Mouse (Mus musculus) CH12.LX (cell line): ENCODE measurements around the gene E330017A01Rik. TPM values are rescaled to one million over a fixed set of nuclear protein-coding genes. Genes with fewer than 3 reads are reported as not detected.

Experiments
- DNase-seq: peaks from one replicate; pipeline ENCODE4 v3.0.0-alpha.2; 2013; ENCODE audit errors: extremely low read depth
- H3K27ac ChIP-seq: 2 replicates; pipeline ENCODE4 v1.5.1; 2012; ENCODE audit warnings: low read depth, mild to moderate bottlenecking, control low read depth, moderate library complexity; ENCODE audit not compliant: insufficient read depth
- H3K27me3 ChIP-seq: replicated peaks from 2 replicates; pipeline ENCODE3; 2012; ENCODE audit warnings: inconsistent platforms
- H3K36me3 ChIP-seq, 2 experiments: replicated peaks in 1 of 2; 2 replicates each; pipeline versions ENCODE3 to v1.6.1; 2012; ENCODE audit warnings: inconsistent platforms in 1 of 2, low read length in 1 of 2, mild to moderate bottlenecking in 1 of 2, mixed read lengths in 1 of 2, moderate library complexity in 1 of 2; ENCODE audit not compliant: control insufficient read depth in 1 of 2, insufficient read depth in 1 of 2
- H3K4me1 ChIP-seq, 2 experiments: 2 replicates each; pipeline ENCODE4 v1.6.1; 2012; ENCODE audit warnings: inconsistent platforms in 1 of 2, moderate library complexity in 1 of 2; ENCODE audit not compliant: insufficient read depth in 2 of 2, control insufficient read depth in 1 of 2
- H3K4me2 ChIP-seq: 2 replicates; pipeline ENCODE4 v1.6.1; 2012; ENCODE audit warnings: low read depth, mild to moderate bottlenecking, control low read depth; ENCODE audit not compliant: poor library complexity, insufficient read depth, severe bottlenecking
- H3K4me3 ChIP-seq, 3 experiments: fragments of 150-350 bp in 1 of 3; sonication (generic) in 1 of 3; replicated peaks in 1 of 3; 2 replicates each; pipeline versions ENCODE3 to v1.5.1; 2011 to 2012; ENCODE audit warnings: low read depth in 2 of 3, low read length in 2 of 3, mild to moderate bottlenecking in 2 of 3, moderate library complexity in 2 of 3, control low read depth in 1 of 3, improper control_type of control experiment in 1 of 3, inconsistent platforms in 1 of 3, mixed read lengths in 1 of 3; ENCODE audit not compliant: poor library complexity in 1 of 3
- H3K79me2 ChIP-seq: replicated peaks from 2 replicates; pipeline ENCODE4 v1.6.1; 2012; ENCODE audit warnings: mild to moderate bottlenecking, moderate library complexity; ENCODE audit not compliant: control insufficient read depth, poor library complexity, insufficient read depth, severe bottlenecking; ENCODE audit errors: extremely low read depth
- H3K9ac ChIP-seq: 2 replicates; pipeline ENCODE4 v1.6.1; 2012; ENCODE audit warnings: low read depth, mild to moderate bottlenecking, control low read depth, moderate library complexity; ENCODE audit not compliant: insufficient read depth
- H3K9me3 ChIP-seq: replicated peaks from 2 replicates; pipeline ENCODE3; 2012; ENCODE audit warnings: low read length, inconsistent platforms, mixed read lengths
- CHD1 ChIP-seq: IDR thresholded peaks from 2 replicates; pipeline ENCODE4 v1.6.1; 2012; ENCODE audit warnings: low read depth, low read length, improper control_type of control experiment, inconsistent platforms
- CHD2 ChIP-seq: IDR thresholded peaks from 2 replicates; pipeline ENCODE4 v1.6.1; 2011; ENCODE audit warnings: low read length, improper control_type of control experiment
- E2F4 ChIP-seq: IDR thresholded peaks from 2 replicates; pipeline ENCODE4 v1.6.1; 2011; ENCODE audit warnings: low read depth, low read length, improper control_type of control experiment; ENCODE audit not compliant: insufficient replicate concordance
- ELF1 ChIP-seq: IDR thresholded peaks from 2 replicates; pipeline ENCODE4 v1.6.1; 2014; ENCODE audit warnings: low read depth, mild to moderate bottlenecking, inconsistent platforms, low read length, improper control_type of control experiment
- EP300 ChIP-seq: IDR thresholded peaks from 2 replicates; pipeline ENCODE4 v1.6.1; 2011; ENCODE audit warnings: low read length, improper control_type of control experiment
- GABPA ChIP-seq: IDR thresholded peaks from 2 replicates; pipeline ENCODE4 v1.6.1; 2012; ENCODE audit warnings: low read depth, low read length, improper control_type of control experiment, inconsistent platforms; ENCODE audit not compliant: insufficient replicate concordance
- IRF4 ChIP-seq: IDR thresholded peaks from 2 replicates; pipeline ENCODE4 v1.6.1; 2014; ENCODE audit warnings: low read depth, mild to moderate bottlenecking, inconsistent platforms, low read length, improper control_type of control experiment
- JUN ChIP-seq: IDR thresholded peaks from 2 replicates; pipeline ENCODE4 v1.6.1; 2011; ENCODE audit warnings: low read depth, mild to moderate bottlenecking, low read length, improper control_type of control experiment, moderate library complexity; ENCODE audit not compliant: insufficient read depth
- KAT2A ChIP-seq: IDR thresholded peaks from 2 replicates; pipeline ENCODE4 v1.6.1; 2012; ENCODE audit warnings: low read length, improper control_type of control experiment, inconsistent platforms; ENCODE audit not compliant: insufficient replicate concordance
- MAFK ChIP-seq: IDR thresholded peaks from 2 replicates; pipeline ENCODE4 v1.6.1; 2011; ENCODE audit warnings: low read length, improper control_type of control experiment; ENCODE audit not compliant: insufficient replicate concordance
- MAZ ChIP-seq: IDR thresholded peaks from 2 replicates; pipeline ENCODE4 v1.6.1; 2012; ENCODE audit warnings: low read depth, mild to moderate bottlenecking, inconsistent platforms, low read length, improper control_type of control experiment, moderate library complexity
- MEF2A ChIP-seq: IDR thresholded peaks from 2 replicates; pipeline ENCODE4 v1.6.1; 2014; ENCODE audit warnings: low read depth, mild to moderate bottlenecking, inconsistent platforms, low read length, improper control_type of control experiment, borderline replicate concordance
- MXI1 ChIP-seq: IDR thresholded peaks from 2 replicates; pipeline ENCODE4 v1.6.1; 2011; ENCODE audit warnings: mild to moderate bottlenecking, low read depth, low read length, improper control_type of control experiment
- MYC ChIP-seq: IDR thresholded peaks from 2 replicates; pipeline ENCODE4 v1.6.1; 2011; ENCODE audit warnings: low read depth, mild to moderate bottlenecking, improper control_type of control experiment, low read length
- PAX5 ChIP-seq: IDR thresholded peaks from 2 replicates; pipeline ENCODE4 v1.6.1; 2012; ENCODE audit warnings: low read length, inconsistent platforms, mixed read lengths
- POLR2AphosphoS2 ChIP-seq: IDR thresholded peaks from 2 replicates; pipeline ENCODE4 v1.6.1; 2011; ENCODE audit warnings: low read depth, low read length, improper control_type of control experiment
- RAD21 ChIP-seq: IDR thresholded peaks from 2 replicates; pipeline ENCODE4 v1.6.1; 2011; ENCODE audit warnings: low read depth, mild to moderate bottlenecking, low read length, improper control_type of control experiment, moderate library complexity
- SIN3A ChIP-seq: IDR thresholded peaks from 2 replicates; pipeline ENCODE4 v1.6.1; 2012; ENCODE audit warnings: low read length, improper control_type of control experiment, inconsistent platforms
- SMC3 ChIP-seq: IDR thresholded peaks from 2 replicates; pipeline ENCODE4 v1.6.1; 2011; ENCODE audit warnings: low read depth, low read length, improper control_type of control experiment
- TCF12 ChIP-seq: IDR thresholded peaks from 2 replicates; pipeline ENCODE4 v1.6.1; 2014; ENCODE audit warnings: low read depth, mild to moderate bottlenecking, inconsistent platforms, low read length, improper control_type of control experiment
- UBTF ChIP-seq: IDR thresholded peaks from 2 replicates; pipeline ENCODE4 v1.6.1; 2012; ENCODE audit warnings: low read depth, mild to moderate bottlenecking, inconsistent platforms, low read length, improper control_type of control experiment, moderate library complexity
- USF1 ChIP-seq: IDR thresholded peaks from 2 replicates; pipeline ENCODE4 v1.6.1; 2014; ENCODE audit warnings: low read depth, mild to moderate bottlenecking, inconsistent platforms, low read length, improper control_type of control experiment
- USF2 ChIP-seq: conservative IDR thresholded peaks from 2 replicates; pipeline ENCODE4 v1.6.1; 2011; ENCODE audit warnings: low read depth, low read length, improper control_type of control experiment
- ZC3H11A ChIP-seq: IDR thresholded peaks from 2 replicates; pipeline ENCODE4 v1.6.1; 2012; ENCODE audit warnings: low read depth, mild to moderate bottlenecking, inconsistent platforms, low read length, improper control_type of control experiment
- ZMIZ1 ChIP-seq: IDR thresholded peaks from 2 replicates; pipeline ENCODE4 v1.6.1; 2012; ENCODE audit warnings: low read depth, mild to moderate bottlenecking, inconsistent platforms, low read length, improper control_type of control experiment
- dilution Hi-C: fragments of 300-500 bp; cut with MboI; formaldehyde crosslinking; loops from 2 replicates; pipeline ENCODE4 v1.14.3; 2020; ENCODE audit warnings: low sequenced_read_pairs; ENCODE audit not compliant: extremely low pct_unique_long_range_greater_than_20kb, extremely low pct_ligation_motif_present
- in situ Hi-C: fragments of 300-500 bp; cut with MboI; formaldehyde crosslinking; loops from 3 replicates; pipeline ENCODE4 v1.14.3; 2019; ENCODE audit warnings: low sequenced_read_pairs, low pct_ligation_motif_present, low pct_unique_long_range_greater_than_20kb, mixed read lengths
- polyA plus RNA-seq: library from polyadenylated mRNA; unstranded; fragments of >175 nt; gene quantifications from 2 replicates; pipeline ENCODE4 v1.2.1, GENCODE M21; 2012; ENCODE audit warnings: low read depth; ENCODE audit not compliant: insufficient read length
- total RNA-seq, 2 experiments: library from RNA; depleted of rRNA; stranded (reverse); fragments of 300-350 nt in 1 of 2; fragments of >200 nt in 1 of 2; gene quantifications; 2 replicates each; pipeline ENCODE4 v1.2.3; 2012 to 2014

The E330017A01Rik gene
- total and polyA plus RNA-seq, 3 experiments = 0.21 TPM; not detected in 2

DNA sequence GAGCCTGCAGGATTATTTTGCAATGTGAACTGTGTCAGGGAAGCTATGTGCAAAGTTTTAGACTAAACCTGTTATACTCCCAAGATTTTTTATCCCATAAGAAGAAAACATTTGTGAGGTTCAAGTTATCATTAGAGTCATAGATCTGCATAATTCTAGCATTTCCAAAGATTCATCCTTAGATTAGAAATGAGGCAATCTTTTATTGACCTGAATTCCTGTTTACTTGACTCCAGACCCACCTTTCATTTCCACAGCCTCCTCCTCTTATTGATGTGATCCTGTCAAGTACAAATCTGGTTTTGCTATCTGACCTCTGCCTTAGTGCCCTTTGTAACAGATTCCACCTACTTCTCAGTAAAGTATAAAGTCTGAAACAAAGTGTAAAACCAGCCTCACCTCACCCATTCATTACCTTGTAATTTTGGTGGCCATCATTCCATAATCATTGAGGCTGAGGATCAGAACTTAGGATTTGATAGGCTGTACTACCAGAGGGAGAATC, 23.8 kb upstream of the E330017A01Rik start:
- in situ Hi-C loops = loop anchor here (5.0 to 25.0 kb wide), 4 partner anchors 210 to 1000 kb away; partner anchors contain the start of gene Gabrr3
- dilution Hi-C loops = no loop called here
- Histone ChIP-seq H3K79me2 (no peaks in the 10 kb centered on the region), H3K4me2 (no peak overlapping the region), H3K9ac (no peak overlapping the region), H3K36me3 (no peaks in the 10 kb centered on the region), H3K27me3 (peaks cover 2% of the 10 kb centered on the region), H3K4me1 (no peaks in the 10 kb centered on the region), H3K9me3 (no peaks in the 10 kb centered on the region), H3K4me3 (no peak overlapping the region), H3K27ac (no peak overlapping the region)
- DNase-seq = no peak
- TF ChIP-seq UBTF (no peak), JUN (no peak), SIN3A (no peak), ZC3H11A (no peak), USF2 (no peak)

DNA sequence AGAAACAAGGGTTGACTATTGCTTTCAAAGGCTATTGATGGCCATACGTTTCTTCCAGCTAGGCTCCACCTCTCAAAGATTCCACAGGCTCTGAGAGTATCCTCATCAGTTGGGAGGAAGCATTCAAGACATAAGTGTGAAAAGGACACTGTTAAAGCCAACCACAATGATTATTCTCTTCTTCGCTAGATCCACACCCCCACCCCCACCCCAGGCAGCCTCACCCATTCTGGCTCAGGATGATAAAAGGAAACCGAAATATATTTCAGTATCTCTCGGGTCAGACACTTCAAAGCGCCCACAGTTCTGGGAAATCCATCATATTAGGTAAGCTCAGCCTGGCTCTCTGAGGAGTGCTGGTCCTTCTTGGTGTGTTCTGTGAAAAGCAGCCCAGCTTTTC, 23.3 kb upstream of the E330017A01Rik start:
- no peaks in the 10 kb centered on the region for H3K4me1 ChIP-seq
- peaks cover 2% of the 10 kb centered on the region for H3K27me3 ChIP-seq
- H3K9me3 ChIP-seq = no peaks in the 10 kb centered on the region
- dilution Hi-C loops = no loop called here
- no peak overlapping the region for H3K4me3 ChIP-seq
- TF ChIP-seq RAD21 (no peak), GABPA (no peak), MEF2A (no peak), ZC3H11A (no peak), CHD2 (no peak; the same call in 1 of the 2 replicates), EP300 (no peak), TCF12 (no peak)
- no peaks in the 10 kb centered on the region for H3K79me2 ChIP-seq
- H3K4me2 ChIP-seq = no peak overlapping the region
- no peak overlapping the region for H3K27ac ChIP-seq
- DNase-seq = no peak
- in situ Hi-C loops = loop anchor here (5.0 to 25.0 kb wide), 4 partner anchors 210 to 1000 kb away; partner anchors contain the start of gene Gabrr3
- H3K9ac ChIP-seq = no peak overlapping the region
- no peaks in the 10 kb centered on the region for H3K36me3 ChIP-seq

DNA sequence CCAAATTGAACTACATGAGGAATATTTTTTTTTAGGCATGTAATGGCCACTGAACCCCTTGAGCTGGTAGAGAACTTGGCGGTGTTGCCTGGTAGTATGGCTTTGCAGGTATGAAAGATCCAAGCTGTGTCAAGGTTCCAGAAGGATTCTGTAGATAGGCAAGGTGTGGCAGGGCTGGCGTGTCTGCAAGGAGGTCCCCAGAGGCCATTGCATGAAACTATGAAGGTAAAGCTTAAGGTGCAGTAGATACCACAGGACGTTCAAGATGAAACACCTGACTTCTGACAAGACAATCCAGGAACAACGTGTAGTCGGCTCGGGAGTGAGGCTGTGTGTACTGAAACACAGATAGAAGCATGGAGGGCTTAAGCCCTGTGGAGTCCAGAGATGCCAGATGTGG, 20.1 kb upstream of the E330017A01Rik start:
- DNase-seq = no peak

More for the DNA sequence above, 20.1 kb upstream of the E330017A01Rik start:
- no peak overlapping the region for H3K27ac ChIP-seq
- H3K27me3 ChIP-seq = peaks cover 2% of the 10 kb centered on the region
- H3K4me3 ChIP-seq = no peak overlapping the region
- TF ChIP-seq CHD2 (no peak), KAT2A (no peak), E2F4 (no peak), IRF4 (no peak), CHD1 (no peak), MAZ (no peak), USF1 (no peak), POLR2AphosphoS2 (no peak), MXI1 (no peak), ZC3H11A (no peak), MYC (no peak), SMC3 (no peak), ZMIZ1 (no peak), GABPA (no peak), PAX5 (no peak), MAFK (no peak), ELF1 (no peak)
- in situ Hi-C loops = loop anchor here (25.0 kb wide), 2 partner anchors 754 to 996 kb away; partner anchors contain the start of gene Gabrr3
- no peaks in the 10 kb centered on the region for H3K9me3 ChIP-seq
- no peaks in the 10 kb centered on the region for H3K79me2 ChIP-seq
- no peaks in the 10 kb centered on the region for H3K4me1 ChIP-seq
- H3K36me3 ChIP-seq = no peaks in the 10 kb centered on the region
- dilution Hi-C loops = no loop called here
- no peak overlapping the region for H3K9ac ChIP-seq
- no peak overlapping the region for H3K4me2 ChIP-seq
